In genomic region chr10:126349076-126349475, GRCm38 (mm10) we compare ENCODE assay signal across 27 mouse cellular contexts.
DNase-seq lines count a peak whose midpoint lies in the region; ATAC-seq lines count a peak whose summit lies in the region.
"Had no signal": no experiment of that assay in that cellular context is flagged by ENCODE, and none has a peak within 500 bp of the region (broad histone marks: within the 10 kb centered on the region; RNA-seq: fewer than 3 reads in every experiment).

No protein-coding gene starts in this region.

- no peaks in the 10 kb centered on the region for H3K9me3 ChIP-seq in heart, embryonic 10.5 days
- no peaks in the 10 kb centered on the region for H3K9me3 ChIP-seq in midbrain, embryonic 14.5 days (ENCODE audit: control insufficient read depth, low read length)
- H3K9me3 ChIP-seq: embryonic facial prominence, embryonic 15.5 days; forebrain, embryonic 15.5 days; hindbrain, embryonic 10.5 days; intestine, embryonic 15.5 days; limb, embryonic 10.5 days; limb, embryonic 15.5 days; neural tube, embryonic 13.5 days had no signal

- no peaks in the 10 kb centered on the region for H3K36me3 ChIP-seq in heart, embryonic 10.5 days
- H3K36me3 ChIP-seq in midbrain, embryonic 14.5 days (ENCODE audit: control insufficient read depth, insufficient read depth, low read length): no peaks in the 10 kb centered on the region
- H3K36me3 ChIP-seq: embryonic facial prominence, embryonic 15.5 days; forebrain, embryonic 15.5 days; hindbrain, embryonic 10.5 days; intestine, embryonic 15.5 days; limb, embryonic 10.5 days; limb, embryonic 15.5 days; liver, embryonic 13.5 days; neural tube, embryonic 13.5 days had no signal

- H3K27ac ChIP-seq in heart, embryonic 10.5 days: no peak overlapping the region
- H3K27ac ChIP-seq in midbrain, embryonic 14.5 days (replicated peaks; ENCODE audit: low read depth, low read length): peak overlapping the region; percentile 72
- H3K27ac ChIP-seq: embryonic facial prominence, embryonic 15.5 days; forebrain, embryonic 15.5 days; hindbrain, embryonic 10.5 days; intestine, embryonic 15.5 days; kidney, postnatal 0 days; limb, embryonic 10.5 days; limb, embryonic 15.5 days; liver, embryonic 13.5 days; neural tube, embryonic 13.5 days had no signal

- H3K4me1 ChIP-seq in heart, embryonic 10.5 days: no peaks in the 10 kb centered on the region
- 0 out of 2 replicates have a peak, but pooled peaks cover 2% of the 10 kb centered on the region for H3K4me1 ChIP-seq in midbrain, embryonic 14.5 days (ENCODE audit: control insufficient read depth, insufficient read depth, low read length)
- H3K4me1 ChIP-seq: embryonic facial prominence, embryonic 15.5 days; forebrain, embryonic 15.5 days; hindbrain, embryonic 10.5 days; intestine, embryonic 15.5 days; limb, embryonic 10.5 days; limb, embryonic 15.5 days; liver, embryonic 13.5 days had no signal

- H3K27me3 ChIP-seq in heart, embryonic 10.5 days (ENCODE audit: insufficient read depth, poor library complexity, severe bottlenecking): no peaks in the 10 kb centered on the region
- no peaks in the 10 kb centered on the region for H3K27me3 ChIP-seq in midbrain, embryonic 14.5 days (ENCODE audit: control insufficient read depth, insufficient read depth, low read length)
- H3K27me3 ChIP-seq: embryonic facial prominence, embryonic 15.5 days; forebrain, embryonic 15.5 days; intestine, embryonic 15.5 days; limb, embryonic 15.5 days; liver, embryonic 13.5 days; neural tube, embryonic 13.5 days had no signal

- WGBS in heart, embryonic 10.5 days: 85% methylated on average over 11 of the region's 11 CpGs
- WGBS in midbrain, embryonic 14.5 days: 42% methylated on average over 11 of the region's 11 CpGs

- no peak overlapping the region for H3K9ac ChIP-seq in midbrain, embryonic 14.5 days (replicated peaks; ENCODE audit: low read length)
- H3K9ac ChIP-seq: embryonic facial prominence, embryonic 15.5 days; forebrain, embryonic 15.5 days; intestine, embryonic 15.5 days; limb, embryonic 15.5 days; liver, embryonic 13.5 days; neural tube, embryonic 13.5 days had no signal

- no peak overlapping the region for H3K4me3 ChIP-seq in heart, embryonic 10.5 days
- H3K4me3 ChIP-seq in midbrain, embryonic 14.5 days (replicated peaks; ENCODE audit: low read depth, low read length): no peak overlapping the region
- H3K4me3 ChIP-seq: embryonic facial prominence, embryonic 15.5 days; forebrain, embryonic 15.5 days; hindbrain, embryonic 10.5 days; intestine, embryonic 15.5 days; limb, embryonic 10.5 days; limb, embryonic 15.5 days; liver, embryonic 13.5 days; neural tube, embryonic 13.5 days had no signal

- no peak overlapping the region; the same call in 1 of the 2 replicates for H3K4me2 ChIP-seq in midbrain, embryonic 14.5 days (ENCODE audit: low read length)
- H3K4me2 ChIP-seq: embryonic facial prominence, embryonic 15.5 days; forebrain, embryonic 15.5 days; intestine, embryonic 15.5 days; limb, embryonic 15.5 days; liver, embryonic 13.5 days; neural tube, embryonic 13.5 days had no signal

- peak; percentile 63; the same call in 1 of the 2 replicates for ATAC-seq in midbrain, embryonic 14.5 days (ENCODE audit: low FRiP score, low TSS enrichment)
- ATAC-seq: forebrain, embryonic 15.5 days; hindbrain, embryonic 16.5 days; intestine, embryonic 15.5 days had no signal

- peak; percentile 63 for DNase-seq in heart, adult 11 months
- no peak for DNase-seq in heart, embryonic 10.5 days (ENCODE audit: low spot score)
- DNase-seq in mesoderm, embryonic 11.5 days (ENCODE audit: low read depth, low spot score): peak; percentile 25
- peak; percentile 76 for DNase-seq in midbrain, embryonic 14.5 days
- DNase-seq in retina, postnatal 1 day: peak; percentile 25
- no peak for DNase-seq in cerebellum, adult 9-10 months
- no peak for DNase-seq in layer of hippocampus, postnatal 36 days
- DNase-seq: adrenal gland, postnatal 14 days; B cell, adult 2 months; cerebellum, adult 11-12 months; cerebellum, postnatal 10 days; heart, postnatal 14 days; kidney, adult 2 months; liver, embryonic 13.5 days; lung, adult 2 months; lung, postnatal 10 days; right cerebral cortex, postnatal 25 days; thymus, postnatal 25 days had no signal

Comparison
In these comparisons a context has a peak if more than half of its experiments do, and no peak if none do; other contexts are left out.
1. DNase-seq: peak in heart, adult 11 months (single experiment), mesoderm, embryonic 11.5 days (single experiment), midbrain, embryonic 14.5 days (single experiment) and retina, postnatal 1 day (single experiment); none in heart, embryonic 10.5 days (single experiment), cerebellum, adult 9-10 months (single experiment) and layer of hippocampus, postnatal 36 days (0 of 2).